Mouse (Mus musculus) embryonic facial prominence, embryonic 10.5 days (tissue): ENCODE data around the gene Zfhx3. TPM values are rescaled to one million over a fixed set of nuclear protein-coding genes. Genes with fewer than 3 reads are reported as not detected.

Experiments
- DNase-seq: peaks from one replicate; pipeline ENCODE4 v3.0.0-alpha.2; 2017; ENCODE audit warnings: low spot score
- H3K27ac ChIP-seq: fragments of 300-500 bp; sonication (generic); replicated peaks from 2 replicates; pipeline ENCODE4 v1.5.1; 2016; ENCODE audit warnings: mild to moderate bottlenecking
- H3K27me3 ChIP-seq: fragments of 300-500 bp; sonication (generic); replicated peaks from 2 replicates; pipeline ENCODE4 v1.6.1; 2016; ENCODE audit warnings: low read depth, mild to moderate bottlenecking; ENCODE audit not compliant: poor library complexity, severe bottlenecking
- H3K36me3 ChIP-seq: fragments of 300-500 bp; sonication (generic); replicated peaks from 2 replicates; pipeline ENCODE4 v1.6.1; 2016; ENCODE audit warnings: mild to moderate bottlenecking, moderate library complexity
- H3K4me1 ChIP-seq: fragments of 300-500 bp; sonication (generic); 2 replicates; pipeline ENCODE4 v1.6.1; 2016
- H3K4me3 ChIP-seq: fragments of 300-500 bp; sonication (generic); 2 replicates; pipeline ENCODE4 v1.5.1; 2016; ENCODE audit warnings: mild to moderate bottlenecking, moderate library complexity
- H3K9me3 ChIP-seq: fragments of 300-500 bp; sonication (generic); 2 replicates; pipeline ENCODE4 v1.6.1; 2016; ENCODE audit warnings: mild to moderate bottlenecking
- WGBS: fragments of 180-500 bp; shearing (Covaris S2); methylation state at CpG from one replicate; pipeline ENCODE4 v1.1.7; 2016; 5-methylcytosine and 5-hydroxymethylcytosine counted together
- polyA plus RNA-seq: library from polyadenylated mRNA; unstranded; fragments of >200 nt; fragmentation: Nextera tagmentation; extraction: Ambion mirVana; gene quantifications from 2 replicates; pipeline ENCODE4 v1.2.1, GENCODE M21; 2016

The Zfhx3 gene
- polyA plus RNA-seq, 1 experiment from 2014 or later: 18.8 TPM

DNA sequence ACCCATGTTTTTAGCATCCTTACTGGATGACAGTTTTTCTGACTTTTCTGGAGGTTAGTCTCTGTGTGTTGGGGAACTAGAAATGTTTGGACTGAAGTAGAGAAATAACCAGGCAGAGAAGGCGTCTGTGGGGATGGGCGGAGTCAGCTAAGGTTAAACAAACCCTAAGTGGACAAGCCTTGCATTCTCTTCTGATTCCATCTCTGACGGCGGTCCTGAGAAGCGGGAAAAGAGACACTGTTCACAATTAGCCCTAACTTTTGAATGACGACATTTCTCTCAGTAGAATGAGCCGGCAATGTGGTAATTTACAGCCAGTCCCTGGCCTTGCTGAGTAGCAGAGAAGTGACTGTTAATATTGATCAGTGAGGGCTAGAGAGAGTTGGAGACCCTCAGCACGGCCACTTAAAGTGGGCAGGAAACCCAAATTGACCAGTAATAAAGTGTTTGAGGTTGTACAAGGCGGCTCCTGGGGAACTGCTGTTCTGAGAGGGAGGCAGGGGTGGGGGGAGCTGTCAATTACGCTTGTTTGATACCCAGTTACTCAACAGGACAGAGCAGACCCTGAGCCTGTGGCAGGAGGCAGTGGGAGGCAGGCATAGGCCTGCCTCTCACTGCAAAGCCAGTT is 162.1 kb downstream of the Zfhx3 start:
- Histone ChIP-seq H3K9me3 (no peaks in the 10 kb centered on the region), H3K4me3 (peak overlapping the region; percentile 11; the same call in 1 of the 2 replicates), H3K27ac (peak overlapping the region; percentile 67), H3K27me3 (peaks cover 7% of the 10 kb centered on the region; the same call in 1 of the 2 replicates), H3K36me3 (no peaks in the 10 kb centered on the region), H3K4me1 (peaks cover 45% of the 10 kb centered on the region)
- peak; percentile 52 for DNase-seq
- WGBS: 23% methylated on average over 10 of the region's 10 CpGs

DNA sequence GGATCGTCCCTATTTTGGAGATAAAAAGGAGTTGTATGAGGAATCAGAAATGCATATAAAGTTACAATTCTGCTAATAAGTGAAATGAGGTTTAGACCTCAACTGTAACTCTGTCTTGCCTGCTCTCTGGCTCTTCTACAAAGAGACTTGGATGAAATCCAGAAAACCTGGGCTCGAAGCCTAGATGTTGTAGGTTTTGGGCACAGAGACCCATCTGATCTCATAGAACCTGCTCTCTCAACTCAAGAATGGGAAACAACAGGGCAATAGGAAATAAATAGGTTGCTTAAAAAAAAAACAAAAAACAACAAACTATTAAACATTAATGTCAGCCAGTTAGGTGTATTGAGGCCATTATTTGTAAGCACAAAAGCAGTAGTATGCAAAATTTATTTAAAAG is 182.6 kb downstream of the Zfhx3 start:
- no peak for DNase-seq
- no peaks in the 10 kb centered on the region for H3K36me3 ChIP-seq
- WGBS: 89% methylated on average over 2 of the region's 2 CpGs
- H3K27me3 ChIP-seq: no peaks in the 10 kb centered on the region
- no peaks in the 10 kb centered on the region for H3K4me1 ChIP-seq
- no peaks in the 10 kb centered on the region for H3K9me3 ChIP-seq
- no peak overlapping the region for H3K4me3 ChIP-seq
- H3K27ac ChIP-seq: no peak overlapping the region

DNA sequence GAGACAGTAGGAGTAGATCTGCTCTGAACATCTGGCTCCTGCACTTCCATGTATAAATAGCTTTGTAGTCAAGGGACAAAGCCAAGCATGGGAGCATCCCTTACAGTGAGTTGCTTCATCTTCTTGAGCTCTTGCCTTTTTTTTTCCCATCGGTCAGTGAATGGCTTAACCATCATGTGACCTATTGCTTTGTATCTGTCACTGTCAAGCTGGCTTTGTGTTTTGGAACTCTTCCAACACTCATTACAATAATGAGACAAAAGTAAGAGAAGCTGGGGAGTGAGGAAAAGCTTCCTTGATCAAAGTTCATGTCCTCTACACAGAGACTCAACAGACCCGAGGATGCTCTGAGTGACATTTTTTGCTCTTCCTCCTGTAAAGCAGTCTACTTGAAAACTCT is 183.0 kb downstream of the Zfhx3 start:
- no peaks in the 10 kb centered on the region for H3K9me3 ChIP-seq
- no peaks in the 10 kb centered on the region for H3K4me1 ChIP-seq
- DNase-seq: no peak
- H3K36me3 ChIP-seq: no peaks in the 10 kb centered on the region
- H3K4me3 ChIP-seq: no peak overlapping the region
- H3K27me3 ChIP-seq: no peaks in the 10 kb centered on the region
- WGBS: 82% methylated on average over 2 of the region's 2 CpGs
- H3K27ac ChIP-seq: no peak overlapping the region

DNA sequence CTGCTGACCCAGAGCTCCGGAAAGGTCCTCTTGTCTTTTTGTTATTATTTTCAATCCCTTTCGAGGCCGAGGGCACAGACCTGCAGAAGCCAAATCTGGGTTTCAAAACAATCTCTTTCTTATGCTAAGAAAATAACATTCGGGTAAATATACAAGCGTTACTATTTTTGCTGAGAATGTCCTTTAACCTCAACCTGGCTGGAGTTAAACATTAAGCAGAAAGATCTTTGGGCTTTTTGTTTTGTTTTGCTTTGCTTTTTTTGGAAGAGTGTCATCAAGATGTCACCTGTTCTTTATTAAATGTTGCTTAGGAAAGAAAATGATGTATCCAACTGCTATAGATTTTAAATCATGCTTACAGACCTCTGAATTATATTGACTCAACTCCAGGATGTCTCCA is 204.1 kb downstream of the Zfhx3 start:
- Histone ChIP-seq H3K9me3 (no peaks in the 10 kb centered on the region), H3K4me1 (peaks cover 20% of the 10 kb centered on the region), H3K36me3 (no peaks in the 10 kb centered on the region), H3K27ac (no peak overlapping the region), H3K27me3 (no peaks in the 10 kb centered on the region), H3K4me3 (no peak overlapping the region)
- DNase-seq: no peak
- 59% methylated on average over 5 of the region's 5 CpGs for WGBS

DNA sequence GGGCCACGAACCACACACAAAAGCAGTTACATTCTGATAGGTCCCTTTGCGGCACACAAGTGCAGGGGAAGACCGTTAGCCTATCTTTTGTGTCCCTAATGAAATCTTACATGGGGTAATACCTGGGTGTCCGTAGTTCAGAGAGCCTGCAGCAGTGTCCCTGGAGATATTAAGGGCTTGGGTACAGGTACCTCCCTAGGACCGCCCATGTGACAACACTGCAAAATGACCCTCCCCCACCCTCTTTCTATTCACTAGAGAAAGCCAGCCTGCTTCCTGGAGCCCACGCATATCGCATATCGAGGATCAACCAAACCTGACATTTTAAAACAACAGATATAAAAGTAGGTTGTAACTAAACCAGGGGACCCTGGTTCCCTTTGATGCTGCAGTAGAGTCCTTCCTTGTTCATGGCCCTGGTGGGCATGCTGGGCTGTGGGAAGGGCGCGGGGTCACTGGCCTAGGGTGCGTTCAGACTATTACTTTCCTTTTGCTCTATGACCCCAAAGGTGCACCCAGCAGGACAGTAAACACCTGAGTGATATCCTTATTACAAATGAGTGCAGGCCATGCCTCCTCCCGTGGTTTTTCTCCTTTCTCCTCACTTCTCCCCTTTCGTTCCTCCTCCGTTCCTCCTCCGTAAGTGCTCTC is 206.3 kb downstream of the Zfhx3 start:
- Histone ChIP-seq H3K4me3 (no peak overlapping the region), H3K9me3 (no peaks in the 10 kb centered on the region), H3K27me3 (no peaks in the 10 kb centered on the region), H3K36me3 (no peaks in the 10 kb centered on the region), H3K27ac (no peak overlapping the region), H3K4me1 (peaks cover 20% of the 10 kb centered on the region)
- DNase-seq: peak; percentile 16
- WGBS: 67% methylated on average over 15 of the region's 15 CpGs

DNA sequence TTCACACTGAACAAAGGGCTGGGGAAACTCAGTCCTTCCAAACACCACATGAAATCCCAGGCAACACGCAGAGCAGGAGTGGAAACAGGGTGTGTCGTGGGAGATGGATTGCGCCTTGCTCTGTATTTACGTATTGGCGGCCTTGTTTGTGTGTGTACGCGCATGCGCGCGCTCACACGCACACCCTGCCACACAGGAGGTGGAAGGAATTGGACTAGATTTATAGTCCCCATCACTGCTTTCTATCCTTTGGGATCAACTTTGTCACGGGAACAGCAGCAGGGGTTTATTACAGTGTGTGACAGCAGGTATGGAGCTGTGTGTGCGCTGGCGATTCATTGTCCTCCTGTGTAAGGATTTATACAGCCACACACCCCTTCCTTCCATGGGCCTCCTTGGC is 228.4 kb downstream of the Zfhx3 start:
- no peaks in the 10 kb centered on the region for H3K27me3 ChIP-seq
- no peaks in the 10 kb centered on the region for H3K36me3 ChIP-seq
- H3K4me3 ChIP-seq: no peak overlapping the region
- no peaks in the 10 kb centered on the region for H3K9me3 ChIP-seq
- no peaks in the 10 kb centered on the region for H3K4me1 ChIP-seq
- WGBS: 95% methylated on average over 14 of the region's 14 CpGs
- no peak overlapping the region for H3K27ac ChIP-seq
- DNase-seq: no peak

DNA sequence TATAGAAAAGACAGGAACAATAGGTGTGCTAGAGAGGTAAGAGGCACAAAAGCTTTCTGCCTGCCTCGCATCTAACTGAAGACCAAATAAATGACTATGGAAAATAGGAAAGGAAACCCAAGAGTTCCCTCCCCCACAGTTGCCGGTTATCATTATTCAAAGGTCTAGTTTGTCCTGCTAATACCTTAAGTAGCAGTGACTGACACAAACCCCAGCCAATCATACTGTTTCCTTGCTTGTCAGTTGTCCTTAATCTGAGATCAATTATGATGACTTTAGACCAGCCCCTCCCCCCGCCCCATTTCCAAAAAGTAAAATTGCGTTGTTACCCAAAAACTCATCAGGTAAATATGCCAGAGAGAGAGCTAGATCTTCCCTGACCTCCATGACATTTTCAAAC is 240.9 kb downstream of the Zfhx3 start:
- Histone ChIP-seq H3K4me3 (no peak overlapping the region), H3K27me3 (no peaks in the 10 kb centered on the region), H3K9me3 (no peaks in the 10 kb centered on the region), H3K4me1 (peaks cover 26% of the 10 kb centered on the region), H3K36me3 (no peaks in the 10 kb centered on the region), H3K27ac (no peak overlapping the region)
- 75% methylated on average over 4 of the region's 4 CpGs for WGBS
- DNase-seq: no peak

DNA sequence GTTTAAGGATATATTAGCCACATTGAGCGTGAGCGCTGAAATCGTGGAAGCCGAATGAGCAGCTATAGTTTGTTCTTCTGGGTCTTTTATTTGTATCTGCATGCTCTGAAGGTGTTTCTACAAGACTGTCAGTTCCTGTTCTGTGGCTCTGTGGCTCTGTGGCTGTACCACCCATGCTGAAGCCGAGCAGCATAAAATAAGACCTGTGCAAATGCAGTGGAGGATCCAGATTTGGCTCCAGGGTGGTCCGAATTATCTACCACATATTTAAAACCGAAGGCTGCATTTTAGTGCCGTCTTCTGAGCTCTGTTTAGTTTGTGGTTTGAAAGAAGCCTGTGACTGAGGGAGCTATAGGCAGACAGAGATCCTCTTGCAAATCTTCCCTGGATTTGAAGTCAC is 241.5 kb downstream of the Zfhx3 start:
- no peak for DNase-seq
- H3K4me1 ChIP-seq: peaks cover 26% of the 10 kb centered on the region
- WGBS: 84% methylated on average over 8 of the region's 8 CpGs

DNA sequence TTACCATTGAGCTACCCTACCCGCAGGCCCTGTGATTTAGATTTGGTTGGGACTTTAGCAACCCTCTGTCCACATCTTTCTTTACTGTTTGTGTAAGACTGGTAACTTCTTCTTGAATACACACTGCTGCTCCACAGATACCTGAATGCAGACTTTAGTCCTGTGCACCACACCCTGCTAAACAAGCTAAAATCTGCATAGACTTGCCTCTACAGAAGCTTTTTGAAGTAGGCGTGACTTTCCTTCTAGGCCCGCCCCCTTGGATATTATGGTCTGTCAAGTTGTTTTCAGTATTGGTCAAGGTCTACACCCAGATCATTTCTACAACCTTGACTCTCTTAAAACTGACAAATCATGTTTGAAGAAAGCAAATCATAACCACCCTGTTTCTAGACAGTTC is 243.8 kb downstream of the Zfhx3 start:
- H3K27me3 ChIP-seq: no peaks in the 10 kb centered on the region
- DNase-seq: no peak
- no peaks in the 10 kb centered on the region for H3K36me3 ChIP-seq
- no peak overlapping the region for H3K4me3 ChIP-seq
- no peak overlapping the region for H3K27ac ChIP-seq
- 0 out of 2 replicates have a peak, but pooled peaks cover 3% of the 10 kb centered on the region for H3K9me3 ChIP-seq
- WGBS: 93% methylated on average over 3 of the region's 3 CpGs
- peaks cover 20% of the 10 kb centered on the region for H3K4me1 ChIP-seq

More for the DNA sequence above, 241.5 kb downstream of the Zfhx3 start:
- Histone ChIP-seq H3K9me3 (no peaks in the 10 kb centered on the region), H3K36me3 (no peaks in the 10 kb centered on the region), H3K27ac (no peak overlapping the region), H3K4me3 (no peak overlapping the region), H3K27me3 (no peaks in the 10 kb centered on the region)

DNA sequence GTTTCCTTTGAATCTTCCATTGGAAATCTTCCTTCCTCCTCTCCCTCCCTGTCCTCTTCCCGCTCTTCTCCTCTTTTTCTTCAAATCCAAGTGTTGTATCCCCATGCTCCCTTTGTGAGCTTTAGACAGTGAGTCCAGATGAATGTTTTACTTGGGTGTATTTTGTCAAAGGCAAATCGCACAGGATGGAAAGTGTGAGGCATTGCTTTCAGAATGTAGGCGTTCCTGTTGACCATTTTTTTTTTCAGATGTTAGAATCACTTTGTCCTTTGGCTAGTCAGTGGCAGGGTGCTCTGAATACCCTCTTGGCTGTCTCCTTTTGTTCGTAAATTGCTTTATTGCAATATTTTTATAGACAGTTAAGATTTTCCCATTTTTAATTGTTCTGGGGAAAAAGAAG is 245.6 kb downstream of the Zfhx3 start:
- WGBS: 88% methylated on average over 4 of the region's 4 CpGs
- Histone ChIP-seq H3K27me3 (no peaks in the 10 kb centered on the region), H3K4me3 (no peak overlapping the region), H3K4me1 (peaks cover 12% of the 10 kb centered on the region; the same call in 1 of the 2 replicates), H3K36me3 (no peaks in the 10 kb centered on the region), H3K27ac (no peak overlapping the region), H3K9me3 (0 out of 2 replicates have a peak, but pooled peaks cover 3% of the 10 kb centered on the region)
- DNase-seq: no peak

DNA sequence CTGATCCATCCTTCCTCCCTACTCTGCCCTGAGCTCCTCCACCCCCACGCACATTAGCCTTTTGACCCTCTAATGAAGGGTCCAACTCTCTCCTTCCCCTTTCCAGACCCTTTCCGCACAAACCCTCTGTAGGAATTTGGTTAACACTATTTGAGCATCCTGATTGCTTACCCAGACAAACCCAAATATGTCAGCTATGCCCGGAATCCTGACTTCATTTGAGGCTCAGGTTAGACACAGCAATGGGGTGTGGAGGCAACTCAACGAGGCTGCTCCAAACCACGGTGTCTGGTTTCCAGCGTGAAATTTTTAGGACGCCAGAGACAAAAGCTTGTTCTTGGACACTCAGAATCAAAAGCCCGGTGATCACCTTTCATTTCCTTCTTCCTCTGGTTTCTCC is 252.1 kb downstream of the Zfhx3 start:
- Histone ChIP-seq H3K9me3 (0 out of 2 replicates have a peak, but pooled peaks cover under 1% of the 10 kb centered on the region), H3K27me3 (no peaks in the 10 kb centered on the region), H3K27ac (peak overlapping the region; percentile 55), H3K36me3 (no peaks in the 10 kb centered on the region), H3K4me3 (no peak overlapping the region), H3K4me1 (peaks cover 33% of the 10 kb centered on the region)
- DNase-seq: peak; percentile 62
- WGBS: 16% methylated on average over 8 of the region's 8 CpGs

DNA sequence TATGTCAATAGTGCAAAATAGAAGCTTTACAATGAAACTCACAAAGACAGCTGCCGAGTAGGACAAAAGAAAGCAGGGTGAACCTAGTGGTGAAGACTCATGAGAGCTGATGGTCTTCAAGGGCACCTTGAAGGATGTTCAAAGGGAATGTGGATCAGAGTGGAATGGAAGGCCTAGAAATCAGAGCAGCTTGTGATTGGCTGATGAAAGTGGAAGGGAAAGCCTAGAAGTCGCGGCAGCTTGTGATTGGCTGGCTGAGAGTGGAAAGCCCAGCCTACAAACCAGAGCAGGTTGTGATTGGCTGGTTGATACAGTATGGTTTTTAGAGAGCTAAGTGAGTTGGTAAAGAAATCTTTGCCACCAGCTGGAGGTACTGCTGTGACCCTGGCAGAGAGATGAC is 272.6 kb downstream of the Zfhx3 start:
- Histone ChIP-seq H3K36me3 (no peaks in the 10 kb centered on the region), H3K9me3 (no peaks in the 10 kb centered on the region), H3K27ac (no peak overlapping the region), H3K27me3 (no peaks in the 10 kb centered on the region), H3K4me1 (peaks cover 19% of the 10 kb centered on the region), H3K4me3 (no peak overlapping the region)
- 98% methylated on average over 3 of the region's 3 CpGs for WGBS
- DNase-seq: no peak

DNA sequence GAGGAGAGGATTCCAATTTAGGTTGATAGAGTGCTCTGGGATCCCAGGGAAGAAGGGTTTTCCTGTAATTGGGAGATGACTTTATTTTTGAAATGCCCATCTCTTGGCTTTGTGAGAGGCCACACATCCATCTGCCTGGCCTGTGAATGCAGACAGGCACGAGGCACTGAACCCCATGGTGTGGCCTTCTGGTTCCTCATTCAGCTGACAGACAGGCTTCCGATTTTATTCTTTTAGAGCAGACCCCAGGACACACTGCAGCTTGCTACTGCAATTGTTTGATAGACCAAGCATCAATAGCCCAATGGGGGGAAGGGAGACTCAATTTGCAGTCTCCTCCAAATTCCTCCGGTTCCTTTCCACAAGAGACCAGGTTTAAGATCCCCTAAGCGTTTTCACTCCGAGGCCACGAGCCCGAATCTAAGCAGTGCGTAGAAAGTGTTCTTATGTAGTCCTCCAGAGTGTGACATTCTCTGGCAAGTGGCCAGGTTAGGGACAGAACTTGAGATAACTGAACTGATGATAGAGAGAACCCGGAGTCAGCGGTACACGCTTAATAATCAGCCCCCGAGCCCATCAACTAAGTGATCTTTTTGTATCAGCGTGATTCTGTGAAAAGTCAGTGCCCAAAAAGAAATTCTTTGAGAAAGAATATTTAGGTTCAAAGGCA is 275.9 kb downstream of the Zfhx3 start:
- Histone ChIP-seq H3K36me3 (no peaks in the 10 kb centered on the region), H3K9me3 (no peaks in the 10 kb centered on the region), H3K27ac (peak overlapping the region; percentile 19; the same call in 1 of the 2 replicates), H3K4me1 (peaks cover 24% of the 10 kb centered on the region), H3K4me3 (no peak overlapping the region), H3K27me3 (no peaks in the 10 kb centered on the region)
- no peak for DNase-seq
- WGBS: 63% methylated on average over 13 of the region's 13 CpGs
